Mouse (Mus musculus) heart, embryonic 13.5 days (tissue): Measurements from ENCODE around the gene Sprr2a3. TPM values are rescaled to one million over a fixed set of nuclear protein-coding genes. Genes with fewer than 3 reads are reported as not detected.
A peak's percentile ranks its signal among the peaks of the same experiment; 100 is the strongest.
"Not testable (repeated sequence)": the region's sequence is repeated elsewhere in the genome, so short reads cannot be mapped to it uniquely, and the experiment has no call there.

Experiments
- ATAC-seq: fragments of 200-750 bp; cut with Nextera tagmentation; 2 replicates; pipeline ENCODE4 v1.8.0; 2017; ENCODE audit warnings: moderate TSS enrichment; ENCODE audit not compliant: insufficient number of reproducible peaks, low FRiP score, low TSS enrichment; ENCODE audit errors: extremely low read depth
- H3K27ac ChIP-seq: fragments of 300-500 bp; sonication (generic); replicated peaks from 2 replicates; pipeline ENCODE4 v1.5.1; 2015; ENCODE audit warnings: moderate library complexity, mild to moderate bottlenecking, inconsistent platforms
- H3K27me3 ChIP-seq: fragments of 300-500 bp; sonication (generic); replicated peaks from 2 replicates; pipeline ENCODE4 v1.6.1; 2015; ENCODE audit warnings: mild to moderate bottlenecking, inconsistent platforms
- H3K36me3 ChIP-seq: fragments of 300-500 bp; sonication (generic); 2 replicates; pipeline ENCODE4 v1.6.1; 2015; ENCODE audit warnings: mild to moderate bottlenecking, inconsistent platforms
- H3K4me1 ChIP-seq: fragments of 300-500 bp; sonication (generic); 2 replicates; pipeline ENCODE4 v1.6.1; 2015; ENCODE audit warnings: inconsistent platforms
- H3K4me2 ChIP-seq: fragments of 300-500 bp; sonication (generic); 2 replicates; pipeline ENCODE4 v1.6.1; 2015; ENCODE audit warnings: inconsistent platforms, mild to moderate bottlenecking, moderate library complexity
- H3K4me3 ChIP-seq: fragments of 300-500 bp; sonication (generic); 2 replicates; pipeline ENCODE4 v1.5.1; 2015; ENCODE audit warnings: moderate library complexity, mild to moderate bottlenecking, inconsistent platforms
- H3K9ac ChIP-seq: fragments of 300-500 bp; sonication (generic); 2 replicates; pipeline ENCODE4 v1.6.1; 2015; ENCODE audit warnings: inconsistent platforms, mild to moderate bottlenecking, moderate library complexity
- H3K9me3 ChIP-seq: fragments of 300-500 bp; sonication (generic); 2 replicates; pipeline ENCODE4 v1.6.1; 2016; ENCODE audit warnings: inconsistent platforms
- WGBS: fragments of 180-500 bp; shearing (Covaris S2); methylation state at CpG from one replicate; pipeline ENCODE4 v1.1.7; 2015; ENCODE audit warnings: mixed read lengths; 5-methylcytosine and 5-hydroxymethylcytosine counted together
- polyA plus RNA-seq: library from polyadenylated mRNA; unstranded; fragments of >200 nt; fragmentation: Nextera tagmentation; extraction: Ambion mirVana; gene quantifications from 2 replicates; pipeline ENCODE4 v1.2.1, GENCODE M21; 2015

Gene Sprr2a3
- not detected in 2 replicates for polyA plus RNA-seq

- not testable (repeated sequence) for H3K4me2 ChIP-seq
- 90% methylated on average over 1 of the region's 1 CpGs for WGBS
These were observed at the start of gene Sprr2a3 for GRCm38 (mm10) chr3:92285101-92285500. Sprr2a3 (plus strand) TSS chr3:92285417.

GRCm38 (mm10) chr3:92236463-92237189, 48.6 kb upstream of the Sprr2a3 start:
- not testable (repeated sequence) for H3K4me3 ChIP-seq, H3K4me2 ChIP-seq, H3K9ac ChIP-seq, H3K9me3 ChIP-seq, ATAC-seq, H3K36me3 ChIP-seq, H3K27ac ChIP-seq, H3K4me1 ChIP-seq, H3K27me3 ChIP-seq
- no CpG with 5 or more reads among the region's 5 CpGs for WGBS

More at GRCm38 (mm10) chr3:92285101-92285500, at the start of gene Sprr2a3:
- not testable (repeated sequence) for H3K27me3 ChIP-seq, H3K4me1 ChIP-seq, H3K9ac ChIP-seq, H3K9me3 ChIP-seq, H3K36me3 ChIP-seq, H3K4me3 ChIP-seq, ATAC-seq, H3K27ac ChIP-seq

DNA sequence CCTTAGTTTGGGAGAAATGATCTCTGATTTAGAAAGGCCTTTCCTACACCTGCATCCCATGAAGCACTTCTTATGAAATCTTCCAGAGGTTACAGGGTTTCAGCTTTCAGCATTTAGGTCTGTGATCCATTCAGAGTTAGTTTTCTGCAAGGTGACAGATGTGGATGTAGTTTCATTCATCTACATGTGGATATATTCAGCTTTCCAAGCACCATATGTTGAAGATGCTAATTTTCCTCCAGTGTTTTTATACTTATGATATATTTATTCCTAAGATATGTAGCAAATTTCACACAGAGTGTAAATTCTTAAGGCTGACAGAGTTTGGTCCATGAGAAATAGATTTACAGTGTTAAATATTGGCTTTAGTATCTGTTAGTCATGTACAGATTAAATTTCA, 46.5 kb upstream of the Sprr2a3 start:
- ATAC-seq, H3K4me3 ChIP-seq, H3K9me3 ChIP-seq, H3K4me1 ChIP-seq, H3K27ac ChIP-seq, H3K9ac ChIP-seq, H3K27me3 ChIP-seq, H3K4me2 ChIP-seq, H3K36me3 ChIP-seq: not testable (repeated sequence)

- H3K4me3 ChIP-seq, H3K9ac ChIP-seq, H3K4me1 ChIP-seq, H3K9me3 ChIP-seq, ATAC-seq, H3K27me3 ChIP-seq, H3K27ac ChIP-seq, H3K4me2 ChIP-seq, H3K36me3 ChIP-seq: not testable (repeated sequence)
- WGBS: no CpG with 5 or more reads among the region's 1 CpGs
These were observed 46.0 kb upstream of the Sprr2a3 start for GRCm38 (mm10) chr3:92239197-92239596.

GRCm38 (mm10) chr3:92244833-92245232, 40.4 kb upstream of the Sprr2a3 start:
- not testable (repeated sequence) for H3K4me2 ChIP-seq, H3K9ac ChIP-seq, H3K9me3 ChIP-seq, H3K27ac ChIP-seq, H3K27me3 ChIP-seq, H3K4me1 ChIP-seq, ATAC-seq, H3K4me3 ChIP-seq, H3K36me3 ChIP-seq

- not testable (repeated sequence) for H3K36me3 ChIP-seq, H3K9me3 ChIP-seq, H3K4me3 ChIP-seq, H3K9ac ChIP-seq, H3K27ac ChIP-seq, H3K4me1 ChIP-seq, H3K27me3 ChIP-seq, H3K4me2 ChIP-seq
- WGBS: no CpG with 5 or more reads among the region's 10 CpGs
- ATAC-seq: peak; percentile 41; the same call in 1 of the 2 replicates
These were observed 39.0 kb upstream of the Sprr2a3 start for GRCm38 (mm10) chr3:92246245-92246644.

- H3K4me1 ChIP-seq, ATAC-seq, H3K36me3 ChIP-seq, H3K9ac ChIP-seq, H3K4me3 ChIP-seq, H3K27me3 ChIP-seq, H3K27ac ChIP-seq, H3K4me2 ChIP-seq, H3K9me3 ChIP-seq: not testable (repeated sequence)
These were observed 36.7 kb upstream of the Sprr2a3 start for GRCm38 (mm10) chr3:92248494-92248893.

DNA sequence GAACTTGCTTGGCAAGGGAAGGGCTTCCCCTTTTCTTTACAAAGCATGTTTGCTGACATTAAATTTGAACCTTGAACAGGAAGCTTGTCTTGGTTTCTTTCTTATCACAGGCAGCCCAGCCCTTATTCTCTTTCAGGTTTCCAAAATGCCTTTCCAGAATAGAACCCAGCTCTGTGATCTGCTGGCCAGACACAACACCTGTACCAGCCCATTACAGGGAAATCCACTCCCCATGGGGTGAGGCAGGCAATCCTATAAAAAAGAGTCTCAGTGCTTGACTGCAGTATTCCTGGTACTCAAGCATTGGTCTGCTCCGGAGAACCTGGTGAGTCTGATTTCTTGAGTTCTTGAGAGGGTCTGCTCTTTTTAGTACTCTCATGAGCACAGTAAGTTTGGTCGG, 34.8 kb upstream of the Sprr2a3 start:
- not testable (repeated sequence) for H3K27me3 ChIP-seq, H3K4me1 ChIP-seq, ATAC-seq, H3K36me3 ChIP-seq, H3K27ac ChIP-seq, H3K4me3 ChIP-seq, H3K9me3 ChIP-seq, H3K4me2 ChIP-seq, H3K9ac ChIP-seq
- WGBS: 75% methylated on average over 2 of the region's 2 CpGs

GRCm38 (mm10) chr3:92253860-92254259, 31.4 kb upstream of the Sprr2a3 start:
- H3K4me2 ChIP-seq, H3K27ac ChIP-seq, H3K4me3 ChIP-seq, H3K9ac ChIP-seq, H3K9me3 ChIP-seq, ATAC-seq, H3K4me1 ChIP-seq, H3K27me3 ChIP-seq, H3K36me3 ChIP-seq: not testable (repeated sequence)
- WGBS: no CpG with 5 or more reads among the region's 8 CpGs

- not testable (repeated sequence) for H3K27me3 ChIP-seq, H3K36me3 ChIP-seq, ATAC-seq, H3K4me3 ChIP-seq, H3K9me3 ChIP-seq, H3K27ac ChIP-seq, H3K4me2 ChIP-seq, H3K4me1 ChIP-seq, H3K9ac ChIP-seq
These were observed 26.7 kb upstream of the Sprr2a3 start for GRCm38 (mm10) chr3:92258526-92258925.

DNA sequence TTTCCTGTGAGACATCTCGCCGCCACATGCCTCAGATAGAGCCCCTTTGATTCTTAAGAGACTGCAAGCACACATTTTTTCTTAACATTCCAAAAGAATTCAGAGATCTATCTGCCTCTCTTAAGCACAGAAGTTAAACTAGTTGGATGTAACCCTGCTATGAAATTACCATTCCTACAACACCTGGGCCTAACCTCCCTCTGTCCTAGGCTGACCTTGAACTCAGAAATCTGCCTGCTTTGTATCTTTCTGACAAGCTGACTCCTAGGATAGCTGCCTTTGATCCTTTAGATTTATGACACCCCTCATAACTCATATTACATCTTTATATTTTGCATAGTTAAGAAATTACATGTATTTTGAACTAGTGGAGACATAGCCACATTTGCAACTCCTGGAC, 21.8 kb upstream of the Sprr2a3 start:
- not testable (repeated sequence) for H3K4me3 ChIP-seq, H3K27me3 ChIP-seq, H3K4me1 ChIP-seq, H3K27ac ChIP-seq, ATAC-seq, H3K4me2 ChIP-seq, H3K9ac ChIP-seq, H3K9me3 ChIP-seq, H3K36me3 ChIP-seq
- WGBS: no CpG with 5 or more reads among the region's 2 CpGs

DNA sequence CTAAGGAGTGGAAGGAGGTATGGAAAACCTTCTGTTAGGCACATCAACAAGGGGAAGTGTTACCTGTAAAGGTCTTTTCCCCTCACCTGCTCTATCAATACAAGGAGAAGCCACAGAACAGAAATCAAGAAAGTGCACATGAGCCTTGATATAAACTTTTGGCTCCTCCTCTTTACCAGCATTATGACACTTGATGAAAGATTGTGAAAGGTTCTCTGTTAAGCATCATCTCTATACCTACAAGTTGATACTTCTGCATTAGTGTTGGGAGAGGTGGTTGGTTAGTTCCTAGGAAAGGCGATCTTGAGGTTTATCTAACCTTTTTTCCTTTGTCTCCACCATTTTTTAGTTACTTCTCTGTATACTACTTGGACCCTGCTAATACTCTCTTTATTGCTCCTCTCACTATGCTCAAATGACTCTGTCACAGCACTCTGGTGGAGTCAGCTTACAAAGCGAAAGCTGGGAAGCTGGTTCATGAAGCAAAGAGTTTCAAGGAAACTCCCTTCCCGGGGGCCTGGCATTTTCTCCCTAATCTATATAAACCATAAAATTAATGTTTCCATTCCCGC, 13.7 kb upstream of the Sprr2a3 start:
- not testable (repeated sequence) for H3K4me1 ChIP-seq, H3K36me3 ChIP-seq, H3K9me3 ChIP-seq, H3K9ac ChIP-seq, H3K4me3 ChIP-seq, ATAC-seq, H3K4me2 ChIP-seq, H3K27ac ChIP-seq, H3K27me3 ChIP-seq
- no CpG with 5 or more reads among the region's 4 CpGs for WGBS
